Mouse (Mus musculus): Measurements from ENCODE around the gene Gm49333. TPM values are rescaled to one million over a fixed set of nuclear protein-coding genes. Genes with fewer than 3 reads are reported as not detected.
"Not testable (repeated sequence)": the region's sequence is repeated elsewhere in the genome, so short reads cannot be mapped to it uniquely, and the experiment has no call there.

Gm49333 gene
- polyA plus RNA-seq, 1 experiment from 2014 or later = not detected

GRCm38 (mm10) chr16:20637410-20637809 is 26.0 kb downstream of the Gm49333 start:
- 68% methylated on average over 8 of the region's 8 CpGs for WGBS
- no peak overlapping the region for H3K4me2 ChIP-seq
- no peaks in the 10 kb centered on the region for H3K4me1 ChIP-seq
- ATAC-seq (ENCODE audit: insufficient read depth, low FRiP score, low read depth) = no peak
- no peak overlapping the region for H3K9ac ChIP-seq
- H3K9me3 ChIP-seq = no peaks in the 10 kb centered on the region
- no peak overlapping the region for H3K27ac ChIP-seq
- H3K27me3 ChIP-seq (replicated peaks) = no peaks in the 10 kb centered on the region
- H3K4me3 ChIP-seq (replicated peaks) = no peak overlapping the region
- no peaks in the 10 kb centered on the region for H3K36me3 ChIP-seq

GRCm38 (mm10) chr16:20638367-20638766 is 27.0 kb downstream of the Gm49333 start:
- no peak overlapping the region for H3K9ac ChIP-seq
- H3K4me3 ChIP-seq (replicated peaks) = no peak overlapping the region
- ATAC-seq (ENCODE audit: insufficient read depth, low FRiP score, low read depth) = no peak
- H3K4me1 ChIP-seq = no peaks in the 10 kb centered on the region
- no peaks in the 10 kb centered on the region for H3K36me3 ChIP-seq
- no peaks in the 10 kb centered on the region for H3K27me3 ChIP-seq (replicated peaks)
- 77% methylated on average over 8 of the region's 8 CpGs for WGBS
- H3K4me2 ChIP-seq = no peak overlapping the region
- H3K9me3 ChIP-seq = no peaks in the 10 kb centered on the region
- H3K27ac ChIP-seq = no peak overlapping the region

GRCm38 (mm10) chr16:20642161-20642560 is 30.8 kb downstream of the Gm49333 start:
- WGBS = 1% methylated on average over 8 of the region's 8 CpGs
- no peak overlapping the region for H3K9ac ChIP-seq
- ATAC-seq (ENCODE audit: insufficient read depth, low FRiP score, low read depth) = no peak
- no peak overlapping the region for H3K27ac ChIP-seq
- H3K4me3 ChIP-seq (replicated peaks) = no peak overlapping the region
- no peaks in the 10 kb centered on the region for H3K27me3 ChIP-seq (replicated peaks)
- H3K4me2 ChIP-seq = no peak overlapping the region
- no peaks in the 10 kb centered on the region for H3K36me3 ChIP-seq
- no peaks in the 10 kb centered on the region for H3K9me3 ChIP-seq
- H3K4me1 ChIP-seq = no peaks in the 10 kb centered on the region

- Histone ChIP-seq H3K27me3 (replicated peaks) (no peaks in the 10 kb centered on the region), H3K4me3 (replicated peaks) (no peak overlapping the region), H3K36me3 (no peaks in the 10 kb centered on the region), H3K4me1 (no peaks in the 10 kb centered on the region), H3K27ac (no peak overlapping the region), H3K9ac (no peak overlapping the region), H3K9me3 (no peaks in the 10 kb centered on the region), H3K4me2 (no peak overlapping the region)
- no peak for ATAC-seq (ENCODE audit: insufficient read depth, low FRiP score, low read depth)
- 86% methylated on average over 7 of the region's 7 CpGs for WGBS
Observed at GRCm38 (mm10) chr16:20643911-20644310, 32.5 kb downstream of the Gm49333 start.

GRCm38 (mm10) chr16:20651076-20651946 is 39.9 kb downstream of the Gm49333 start, which contains the start of gene Psmd2:
Gene Psmd2 (plus strand): TSS chr16:20651652.
- H3K27me3 ChIP-seq (replicated peaks) = no peaks in the 10 kb centered on the region
- H3K4me2 ChIP-seq = peak within 1 kb of the TSS; percentile 86
- no peaks in the 10 kb centered on the region for H3K9me3 ChIP-seq
- peak within 1 kb of the TSS; percentile 71 for H3K27ac ChIP-seq
- H3K36me3 ChIP-seq = peaks cover 14% of the 10 kb centered on the region
- H3K9ac ChIP-seq = peak within 1 kb of the TSS; percentile 85
- H3K4me3 ChIP-seq (replicated peaks) = peak within 1 kb of the TSS; percentile 96
- ATAC-seq (ENCODE audit: insufficient read depth, low FRiP score, low read depth) = peak; percentile 94
- 1% methylated on average over 46 of the region's 46 CpGs for WGBS
- H3K4me1 ChIP-seq = 0 out of 2 replicates have a peak, but pooled peaks cover 3% of the 10 kb centered on the region

- H3K4me1 ChIP-seq = 0 out of 2 replicates have a peak, but pooled peaks cover 3% of the 10 kb centered on the region
- H3K9ac ChIP-seq = peak overlapping the region; percentile 85
- H3K4me2 ChIP-seq = peak overlapping the region; percentile 86
- no peaks in the 10 kb centered on the region for H3K27me3 ChIP-seq (replicated peaks)
- ATAC-seq (ENCODE audit: insufficient read depth, low FRiP score, low read depth) = no peak; the same call in 1 of the 2 replicates
- 9% methylated on average over 12 of the region's 12 CpGs for WGBS
- H3K36me3 ChIP-seq = peaks cover 20% of the 10 kb centered on the region
- H3K9me3 ChIP-seq = no peaks in the 10 kb centered on the region
- H3K4me3 ChIP-seq (replicated peaks) = peak overlapping the region; percentile 96
- peak overlapping the region; percentile 71; the same call in 1 of the 2 replicates for H3K27ac ChIP-seq
Observed at GRCm38 (mm10) chr16:20651947-20652310, 40.5 kb downstream of the Gm49333 start.

- Histone ChIP-seq H3K4me2 (no peak overlapping the region), H3K9ac (no peak overlapping the region), H3K36me3 (peaks cover 33% of the 10 kb centered on the region), H3K27ac (no peak overlapping the region), H3K9me3 (no peaks in the 10 kb centered on the region), H3K4me1 (0 out of 2 replicates have a peak, but pooled peaks cover 3% of the 10 kb centered on the region), H3K27me3 (replicated peaks) (no peaks in the 10 kb centered on the region), H3K4me3 (replicated peaks) (no peak overlapping the region)
- 44% methylated on average over 2 of the region's 2 CpGs for WGBS
- no peak for ATAC-seq (ENCODE audit: insufficient read depth, low FRiP score, low read depth)
Observed at GRCm38 (mm10) chr16:20653315-20653714, 41.9 kb downstream of the Gm49333 start.

- Histone ChIP-seq H3K27ac (no peak overlapping the region), H3K9me3 (no peaks in the 10 kb centered on the region), H3K27me3 (replicated peaks) (no peaks in the 10 kb centered on the region), H3K4me1 (no peaks in the 10 kb centered on the region), H3K4me3 (replicated peaks) (no peak overlapping the region), H3K9ac (no peak overlapping the region), H3K36me3 (peaks cover 73% of the 10 kb centered on the region), H3K4me2 (no peak overlapping the region)
- WGBS = 89% methylated on average over 4 of the region's 4 CpGs
- ATAC-seq (ENCODE audit: insufficient read depth, low FRiP score, low read depth) = no peak
Observed at GRCm38 (mm10) chr16:20657661-20658060, 46.3 kb downstream of the Gm49333 start.

GRCm38 (mm10) chr16:20668013-20668412 is 56.6 kb downstream of the Gm49333 start, which contains the start of gene Eif4g1:
Gene Eif4g1 (plus strand): TSS chr16:20668313.
- WGBS = 94% methylated on average over 6 of the region's 6 CpGs

GRCm38 (mm10) chr16:20670291-20670690 is 58.9 kb downstream of the Gm49333 start:
- Histone ChIP-seq H3K36me3 (peaks cover 7% of the 10 kb centered on the region; the same call in 1 of the 2 replicates), H3K4me3 (replicated peaks) (no peak overlapping the region), H3K9ac (no peak overlapping the region), H3K27ac (no peak overlapping the region), H3K4me1 (peaks cover 14% of the 10 kb centered on the region), H3K4me2 (no peak overlapping the region), H3K27me3 (replicated peaks) (no peaks in the 10 kb centered on the region), H3K9me3 (no peaks in the 10 kb centered on the region)
- whole genome bisulfite sequencing = 89% methylated on average over 3 of the region's 3 CpGs
- ATAC-seq (ENCODE audit: insufficient read depth, low FRiP score, low read depth) = no peak

More at GRCm38 (mm10) chr16:20668013-20668412, 56.6 kb downstream of the Gm49333 start, which contains the start of gene Eif4g1:
- not testable (repeated sequence) for H3K36me3 ChIP-seq; ATAC-seq (ENCODE audit: insufficient read depth, low FRiP score, low read depth); H3K4me2 ChIP-seq; H3K9ac ChIP-seq; H3K27me3 ChIP-seq (replicated peaks); H3K4me3 ChIP-seq (replicated peaks); H3K9me3 ChIP-seq; H3K27ac ChIP-seq; H3K4me1 ChIP-seq

GRCm38 (mm10) chr16:20671886-20672285 is 60.5 kb downstream of the Gm49333 start:
- H3K27ac ChIP-seq = peak overlapping the region; percentile 36; the same call in 1 of the 2 replicates
- H3K27me3 ChIP-seq (replicated peaks) = no peaks in the 10 kb centered on the region
- H3K4me3 ChIP-seq (replicated peaks) = peak overlapping the region; percentile 88
- peaks cover 14% of the 10 kb centered on the region for H3K4me1 ChIP-seq
- 21% methylated on average over 6 of the region's 6 CpGs for WGBS
- H3K9ac ChIP-seq = no peak overlapping the region
- no peaks in the 10 kb centered on the region for H3K9me3 ChIP-seq
- ATAC-seq (ENCODE audit: insufficient read depth, low FRiP score, low read depth) = no peak
- H3K4me2 ChIP-seq = peak overlapping the region; percentile 57
- peaks cover 20% of the 10 kb centered on the region for H3K36me3 ChIP-seq

GRCm38 (mm10) chr16:20672500-20672902 is 61.1 kb downstream of the Gm49333 start:
- H3K4me1 ChIP-seq = peaks cover 16% of the 10 kb centered on the region
- H3K9me3 ChIP-seq = no peaks in the 10 kb centered on the region
- H3K36me3 ChIP-seq = peaks cover 23% of the 10 kb centered on the region
- peak overlapping the region; percentile 88 for H3K4me3 ChIP-seq (replicated peaks)
- no peaks in the 10 kb centered on the region for H3K27me3 ChIP-seq (replicated peaks)
- under 1% methylated on average over 38 of the region's 38 CpGs for WGBS
- H3K27ac ChIP-seq = peak overlapping the region; percentile 95
- peak overlapping the region; percentile 78 for H3K9ac ChIP-seq
- H3K4me2 ChIP-seq = peak overlapping the region; percentile 89
- peak; percentile 92 for ATAC-seq (ENCODE audit: insufficient read depth, low FRiP score, low read depth)

Measured in stomach, embryonic 15.5 days (tissue).